Mouse (Mus musculus): ENCODE results near the gene Tbx1. TPM values are rescaled to one million over a fixed set of nuclear protein-coding genes. Genes with fewer than 3 reads are reported as not detected.

The Tbx1 gene
- polyA plus RNA-seq, 1 experiment = 16.9 TPM

DNA sequence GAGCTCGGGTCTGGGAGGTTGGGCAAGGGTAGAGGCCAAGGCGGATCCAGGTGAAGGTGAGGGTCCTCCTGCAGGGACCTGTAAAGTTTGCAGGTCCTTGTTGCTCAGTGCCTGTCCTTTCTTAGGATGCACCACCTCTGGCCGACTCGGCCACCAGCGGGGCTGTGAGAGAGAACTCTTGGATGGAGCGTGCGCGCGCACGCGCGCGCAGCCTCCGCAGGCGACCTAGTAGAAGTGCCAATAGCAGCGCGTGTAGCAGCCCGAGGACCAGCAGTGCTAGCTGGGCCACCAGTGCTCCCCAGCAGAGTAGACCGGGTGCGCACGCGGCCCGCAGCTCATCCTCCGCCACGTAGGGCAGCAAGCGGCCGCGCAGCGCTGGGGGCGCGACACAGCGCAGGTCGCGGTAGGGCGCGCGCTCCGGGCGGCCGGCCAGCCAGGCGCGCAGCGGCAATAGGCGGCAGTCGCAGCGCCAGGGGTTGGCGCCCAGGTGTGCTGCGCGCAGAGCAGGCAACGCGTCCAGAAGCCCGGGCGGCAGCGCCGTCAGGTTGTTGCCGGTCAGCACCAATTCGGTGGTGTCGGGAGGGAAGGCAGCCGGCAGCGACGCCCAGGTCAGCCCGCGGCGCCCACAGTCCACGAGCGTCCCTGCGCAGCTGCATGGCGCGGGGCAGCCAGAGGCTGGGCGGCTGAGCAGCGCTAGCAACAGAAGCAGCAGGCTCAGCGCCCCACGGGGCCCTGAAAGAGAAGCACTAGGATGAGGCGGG lies 30.3 kb upstream of the Tbx1 start:
- Histone ChIP-seq H3ac (ENCODE audit: control insufficient read depth, insufficient read length) (no peak overlapping the region), H3K4me2 (ENCODE audit: low read depth) (no peak overlapping the region), H3K4me3 (no peak overlapping the region), H3K36me3 (ENCODE audit: control insufficient read depth, insufficient read depth) (peaks cover 13% of the 10 kb centered on the region), H3K27me3 (ENCODE audit: control insufficient read depth, insufficient read depth, insufficient read length) (no peaks in the 10 kb centered on the region), H3K79me2 (ENCODE audit: control insufficient read depth, insufficient read depth) (no peaks in the 10 kb centered on the region)
- TF ChIP-seq MYOD1 (IDR thresholded peaks at IDR 0.05; ENCODE audit: control insufficient read depth in 1 of 3, insufficient read length in 2 of 3, low read depth in 2 of 3) = no peak
- no peak for TF ChIP-seq MAX (IDR thresholded peaks at IDR 0.05; ENCODE audit: low read depth)
- TF ChIP-seq POLR2AphosphoS2 (IDR thresholded peaks at IDR 0.05; ENCODE audit: insufficient read length, low read depth) = no peak
- no peak for TF ChIP-seq POLR2A (IDR thresholded peaks at IDR 0.05; ENCODE audit: insufficient read length, low read depth)
- no peak for TF ChIP-seq TCF12 (IDR thresholded peaks at IDR 0.05; ENCODE audit: insufficient read depth, poor library complexity, severe bottlenecking)
- no peak for TF ChIP-seq E2F4 (IDR thresholded peaks at IDR 0.05; ENCODE audit: insufficient read depth)
- no peak for TF ChIP-seq TCF3 (IDR thresholded peaks at IDR 0.05; ENCODE audit: insufficient read length, low read depth)
- no peak for TF ChIP-seq REST (IDR thresholded peaks at IDR 0.05; ENCODE audit: insufficient read depth, insufficient read length)
- TF ChIP-seq CEBPB (IDR thresholded peaks at IDR 0.05; ENCODE audit: insufficient read depth, poor library complexity, severe bottlenecking) = no peak
- no peak for TF ChIP-seq USF1 (IDR thresholded peaks at IDR 0.05; ENCODE audit: low read depth)
- no peak for TF ChIP-seq SRF (IDR thresholded peaks at IDR 0.05; ENCODE audit: control insufficient read depth, insufficient read length, low read depth)
- no peak for TF ChIP-seq MYOG (IDR thresholded peaks at IDR 0.05; ENCODE audit: control insufficient read depth in 1 of 3, insufficient read depth in 1 of 3, insufficient read length in 2 of 3, low read depth in 2 of 3)

DNA sequence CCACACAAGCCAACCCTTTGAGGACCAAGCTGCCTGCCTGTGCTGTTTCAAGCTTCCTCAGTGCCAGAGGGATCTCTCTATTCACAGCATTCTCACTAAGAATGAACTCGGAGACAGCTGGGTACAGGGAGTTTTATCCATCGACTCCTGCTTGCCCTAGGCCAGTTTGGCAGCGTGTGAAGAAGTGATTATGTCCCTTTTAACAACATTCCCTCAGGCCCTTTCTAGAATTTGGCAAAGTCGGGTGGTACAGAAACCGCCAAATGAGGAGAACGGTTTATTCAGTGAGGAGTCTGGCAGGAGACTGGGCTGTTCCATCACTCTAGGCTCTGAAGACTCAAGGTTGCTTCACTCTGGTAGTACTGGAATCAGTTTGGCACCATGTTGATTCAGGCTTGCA lies 29.7 kb upstream of the Tbx1 start:
- Histone ChIP-seq H3K4me3 (no peak overlapping the region), H3K36me3 (ENCODE audit: control insufficient read depth, insufficient read depth) (peaks cover 13% of the 10 kb centered on the region), H3K4me2 (ENCODE audit: low read depth) (no peak overlapping the region), H3K79me2 (ENCODE audit: control insufficient read depth, insufficient read depth) (no peaks in the 10 kb centered on the region), H3K27me3 (ENCODE audit: control insufficient read depth, insufficient read depth, insufficient read length) (no peaks in the 10 kb centered on the region), H3ac (ENCODE audit: control insufficient read depth, insufficient read length) (no peak overlapping the region)
- no peak for TF ChIP-seq TCF3 (IDR thresholded peaks at IDR 0.05; ENCODE audit: insufficient read length, low read depth)
- no peak for TF ChIP-seq MYOD1 (IDR thresholded peaks at IDR 0.05; ENCODE audit: control insufficient read depth in 1 of 3, insufficient read length in 2 of 3, low read depth in 2 of 3)
- TF ChIP-seq CEBPB (IDR thresholded peaks at IDR 0.05; ENCODE audit: insufficient read depth, poor library complexity, severe bottlenecking) = no peak
- TF ChIP-seq MAX (IDR thresholded peaks at IDR 0.05; ENCODE audit: low read depth) = no peak
- TF ChIP-seq E2F4 (IDR thresholded peaks at IDR 0.05; ENCODE audit: insufficient read depth) = no peak
- no peak for TF ChIP-seq POLR2A (IDR thresholded peaks at IDR 0.05; ENCODE audit: insufficient read length, low read depth)
- TF ChIP-seq USF1 (IDR thresholded peaks at IDR 0.05; ENCODE audit: low read depth) = no peak
- TF ChIP-seq POLR2AphosphoS2 (IDR thresholded peaks at IDR 0.05; ENCODE audit: insufficient read length, low read depth) = no peak
- no peak for TF ChIP-seq TCF12 (IDR thresholded peaks at IDR 0.05; ENCODE audit: insufficient read depth, poor library complexity, severe bottlenecking)
- TF ChIP-seq SRF (IDR thresholded peaks at IDR 0.05; ENCODE audit: control insufficient read depth, insufficient read length, low read depth) = no peak
- no peak for TF ChIP-seq REST (IDR thresholded peaks at IDR 0.05; ENCODE audit: insufficient read depth, insufficient read length)
- no peak for TF ChIP-seq MYOG (IDR thresholded peaks at IDR 0.05; ENCODE audit: control insufficient read depth in 1 of 3, insufficient read depth in 1 of 3, insufficient read length in 2 of 3, low read depth in 2 of 3)

DNA sequence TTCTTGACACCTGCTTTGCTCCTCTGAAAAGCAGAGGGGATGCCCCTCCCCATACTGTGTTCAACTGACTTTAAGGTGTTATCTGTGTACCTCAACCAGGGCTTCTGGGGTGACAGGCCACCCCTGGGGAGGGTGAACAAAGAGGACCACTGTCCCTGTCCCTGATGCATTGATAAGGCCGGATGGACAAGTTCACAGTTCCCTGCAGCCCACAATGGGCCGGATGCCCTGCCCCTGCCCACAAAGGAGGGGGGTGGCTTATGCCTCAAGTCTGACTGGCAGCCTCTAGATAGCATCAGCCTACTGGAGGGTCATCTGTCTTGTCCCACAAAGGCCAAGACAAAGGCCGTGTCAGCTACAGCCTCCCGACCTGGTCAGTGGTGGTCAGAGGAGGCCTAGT lies 28.6 kb upstream of the Tbx1 start:
- Histone ChIP-seq H3K36me3 (ENCODE audit: control insufficient read depth, insufficient read depth) (peaks cover 9% of the 10 kb centered on the region), H3K4me3 (no peak overlapping the region), H3K27me3 (ENCODE audit: control insufficient read depth, insufficient read depth, insufficient read length) (no peaks in the 10 kb centered on the region), H3K79me2 (ENCODE audit: control insufficient read depth, insufficient read depth) (no peaks in the 10 kb centered on the region), H3ac (ENCODE audit: control insufficient read depth, insufficient read length) (no peak overlapping the region), H3K4me2 (ENCODE audit: low read depth) (no peak overlapping the region)
- no peak for TF ChIP-seq MAX (IDR thresholded peaks at IDR 0.05; ENCODE audit: low read depth)
- no peak for TF ChIP-seq POLR2A (IDR thresholded peaks at IDR 0.05; ENCODE audit: insufficient read length, low read depth)
- TF ChIP-seq MYOG (IDR thresholded peaks at IDR 0.05; ENCODE audit: control insufficient read depth in 1 of 3, insufficient read depth in 1 of 3, insufficient read length in 2 of 3, low read depth in 2 of 3) = no peak
- no peak for TF ChIP-seq TCF12 (IDR thresholded peaks at IDR 0.05; ENCODE audit: insufficient read depth, poor library complexity, severe bottlenecking)
- no peak for TF ChIP-seq E2F4 (IDR thresholded peaks at IDR 0.05; ENCODE audit: insufficient read depth)
- TF ChIP-seq CEBPB (IDR thresholded peaks at IDR 0.05; ENCODE audit: insufficient read depth, poor library complexity, severe bottlenecking) = no peak
- TF ChIP-seq USF1 (IDR thresholded peaks at IDR 0.05; ENCODE audit: low read depth) = no peak
- TF ChIP-seq SRF (IDR thresholded peaks at IDR 0.05; ENCODE audit: control insufficient read depth, insufficient read length, low read depth) = no peak
- no peak for TF ChIP-seq MYOD1 (IDR thresholded peaks at IDR 0.05; ENCODE audit: control insufficient read depth in 1 of 3, insufficient read length in 2 of 3, low read depth in 2 of 3)
- TF ChIP-seq TCF3 (IDR thresholded peaks at IDR 0.05; ENCODE audit: insufficient read length, low read depth) = no peak
- no peak for TF ChIP-seq REST (IDR thresholded peaks at IDR 0.05; ENCODE audit: insufficient read depth, insufficient read length)
- TF ChIP-seq POLR2AphosphoS2 (IDR thresholded peaks at IDR 0.05; ENCODE audit: insufficient read length, low read depth) = no peak

DNA sequence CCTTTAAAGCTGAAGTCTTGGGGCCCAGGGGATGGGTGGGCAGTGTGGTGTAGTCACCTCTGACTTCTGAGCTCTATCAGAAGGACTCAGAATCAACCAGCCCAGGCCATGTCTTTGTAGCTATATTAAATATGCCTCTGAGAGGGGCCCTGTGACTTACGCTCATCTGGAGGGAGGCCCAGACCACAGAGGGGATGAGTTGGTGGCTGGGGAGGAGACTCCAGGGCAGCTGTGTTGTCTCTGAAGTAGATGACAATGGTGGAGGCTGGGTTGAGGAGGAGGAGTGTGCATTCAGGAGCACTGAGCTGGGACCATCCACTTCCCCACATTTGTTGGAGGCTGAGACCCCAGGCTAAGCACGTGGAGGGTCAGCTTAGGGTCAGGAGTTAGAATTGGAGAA lies 27.8 kb upstream of the Tbx1 start:
- TF ChIP-seq MAX (IDR thresholded peaks at IDR 0.05; ENCODE audit: low read depth) (no peak), TCF12 (IDR thresholded peaks at IDR 0.05; ENCODE audit: insufficient read depth, poor library complexity, severe bottlenecking) (no peak), TCF3 (IDR thresholded peaks at IDR 0.05; ENCODE audit: insufficient read length, low read depth) (no peak), POLR2A (IDR thresholded peaks at IDR 0.05; ENCODE audit: insufficient read length, low read depth) (no peak), USF1 (IDR thresholded peaks at IDR 0.05; ENCODE audit: low read depth) (no peak), MYOD1 (IDR thresholded peaks at IDR 0.05; ENCODE audit: control insufficient read depth in 1 of 3, insufficient read length in 2 of 3, low read depth in 2 of 3) (no peak), CEBPB (IDR thresholded peaks at IDR 0.05; ENCODE audit: insufficient read depth, poor library complexity, severe bottlenecking) (no peak)
- Histone ChIP-seq H3K27me3 (ENCODE audit: control insufficient read depth, insufficient read depth, insufficient read length) (no peaks in the 10 kb centered on the region), H3K36me3 (ENCODE audit: control insufficient read depth, insufficient read depth) (peaks cover under 1% of the 10 kb centered on the region), H3K4me2 (ENCODE audit: low read depth) (no peak overlapping the region), H3ac (ENCODE audit: control insufficient read depth, insufficient read length) (no peak overlapping the region), H3K79me2 (ENCODE audit: control insufficient read depth, insufficient read depth) (no peaks in the 10 kb centered on the region), H3K4me3 (no peak overlapping the region)
